Mouse (Mus musculus): Measurements from ENCODE around the gene Cox14.

GRCm38 (mm10) chr15:99714858-99715257 lies 10.6 kb upstream of the Cox14 start:
- TF ChIP-seq CTCF (IDR thresholded peaks at IDR 0.05; ENCODE audit: control insufficient read depth, insufficient read depth, insufficient read length) (peak; percentile 87), USF1 (IDR thresholded peaks at IDR 0.05; ENCODE audit: low read depth) (no peak), MAX (IDR thresholded peaks at IDR 0.05) (peak; percentile 31), MYOG (IDR thresholded peaks at IDR 0.05; ENCODE audit: control insufficient read depth, extremely low read depth, insufficient read length) (no peak), MYOD1 (IDR thresholded peaks at IDR 0.05; ENCODE audit: control insufficient read depth, insufficient read length, low read depth) (no peak)

Measured in C2C12 (cell line).